Mouse (Mus musculus) kidney, postnatal 0 days (tissue): Measurements from ENCODE around the gene Gm5475. TPM values are rescaled to one million over a fixed set of nuclear protein-coding genes. Genes with fewer than 3 reads are reported as not detected.
"Not testable (repeated sequence)": the region's sequence is repeated elsewhere in the genome, so short reads cannot be mapped to it uniquely, and the experiment has no call there.

Experiments used
- ATAC-seq: fragments of 200-750 bp; cut with Nextera tagmentation; replicated peaks from 2 replicates; pipeline ENCODE4 v1.8.0; 2017; ENCODE audit warnings: low read depth, moderate number of reproducible peaks, moderate TSS enrichment, moderate library complexity; ENCODE audit not compliant: low FRiP score
- DNase-seq: peaks from one replicate; pipeline ENCODE4 v3.0.0-alpha.2; 2016; ENCODE audit warnings: low spot score
- H3K27ac ChIP-seq: fragments of 300-500 bp; sonication (generic); 2 replicates; pipeline ENCODE4 v1.5.1; 2014; ENCODE audit warnings: mild to moderate bottlenecking
- H3K27me3 ChIP-seq: fragments of 300-500 bp; sonication (generic); 2 replicates; pipeline ENCODE4 v1.6.1; 2014; ENCODE audit warnings: low read length, mixed read lengths; ENCODE audit not compliant: insufficient read depth
- H3K36me3 ChIP-seq: fragments of 300-500 bp; sonication (generic); 2 replicates; pipeline ENCODE4 v1.6.1; 2014; ENCODE audit warnings: low read length, mixed read lengths; ENCODE audit not compliant: insufficient read depth
- H3K4me1 ChIP-seq: fragments of 300-500 bp; sonication (generic); replicated peaks from 2 replicates; pipeline ENCODE4 v1.6.1; 2014; ENCODE audit warnings: antibody characterized with exemption, low read length, mixed read lengths; ENCODE audit not compliant: insufficient read depth
- H3K4me2 ChIP-seq: fragments of 300-500 bp; sonication (generic); 2 replicates; pipeline ENCODE4 v1.6.1; 2014; ENCODE audit warnings: mild to moderate bottlenecking, low read length, moderate library complexity, mixed read lengths
- H3K4me3 ChIP-seq: fragments of 300-500 bp; sonication (generic); replicated peaks from 2 replicates; pipeline ENCODE4 v1.5.1; 2014; ENCODE audit warnings: low read depth, low read length
- H3K9ac ChIP-seq: fragments of 300-500 bp; sonication (generic); 2 replicates; pipeline ENCODE4 v1.6.1; 2014; ENCODE audit warnings: low read depth, low read length
- H3K9me3 ChIP-seq: fragments of 300-500 bp; sonication (generic); replicated peaks from 2 replicates; pipeline ENCODE4 v1.6.1; 2016; ENCODE audit warnings: low read length, inconsistent platforms, mixed read lengths
- CTCF ChIP-seq: IDR thresholded peaks from 2 replicates; pipeline ENCODE4 v1.5.1; 2016; ENCODE audit warnings: antibody characterized with exemption, low read depth, mild to moderate bottlenecking, moderate library complexity
- WGBS: fragments of 180-500 bp; shearing (Covaris S2); extraction: QIAGEN DNeasy Blood & Tissue Kit; methylation state at CpG from one replicate; pipeline ENCODE4 v1.1.7; 2014; 5-methylcytosine and 5-hydroxymethylcytosine counted together
- polyA plus RNA-seq: library from polyadenylated mRNA; unstranded; fragments of >200 nt; fragmentation: Nextera tagmentation; extraction: Ambion mirVana; gene quantifications from 2 replicates; pipeline ENCODE4 v1.2.1, GENCODE M21; 2015

Gene Gm5475
- polyA plus RNA-seq: 1.3 and 1.5 TPM in 2 replicates

GRCm38 (mm10) chr15:100421758-100422197 lies at the start of gene Gm5475:
Gm5475 (plus strand) TSS chr15:100422147.
- not testable (repeated sequence) for ATAC-seq, DNase-seq
- peaks cover 20% of the 10 kb centered on the region; the same call in 1 of the 2 replicates for H3K4me1 ChIP-seq

GRCm38 (mm10) chr15:100375066-100375465 lies 46.9 kb upstream of the Gm5475 start:
- Histone ChIP-seq H3K27ac (no peak overlapping the region), H3K4me1 (no peaks in the 10 kb centered on the region), H3K9me3 (no peaks in the 10 kb centered on the region), H3K36me3 (no peaks in the 10 kb centered on the region), H3K27me3 (no peaks in the 10 kb centered on the region), H3K4me2 (no peak overlapping the region), H3K4me3 (no peak overlapping the region), H3K9ac (no peak overlapping the region)
- no peak for ATAC-seq
- WGBS: 29% methylated on average over 5 of the region's 5 CpGs
- peak; percentile 78 for TF ChIP-seq CTCF
- peak; percentile 76 for DNase-seq

More at GRCm38 (mm10) chr15:100421758-100422197, at the start of gene Gm5475:
- Histone ChIP-seq H3K4me2 (peak within 1 kb of the TSS; percentile 96), H3K9ac (peak within 1 kb of the TSS; percentile 88), H3K4me3 (peak within 1 kb of the TSS; percentile 86), H3K27ac (peak within 1 kb of the TSS; percentile 72)
- not testable (repeated sequence) for H3K27me3 ChIP-seq, H3K36me3 ChIP-seq, H3K9me3 ChIP-seq
- 27% methylated on average over 3 of the region's 3 CpGs for WGBS

- not testable (repeated sequence) for H3K27me3 ChIP-seq, H3K36me3 ChIP-seq, H3K27ac ChIP-seq, H3K4me2 ChIP-seq, H3K9ac ChIP-seq, H3K4me3 ChIP-seq, H3K9me3 ChIP-seq, ATAC-seq, DNase-seq, H3K4me1 ChIP-seq
- WGBS: 25% methylated on average over 3 of the region's 9 CpGs
- TF ChIP-seq CTCF: peak; percentile 33; the same call in 1 of the 2 replicates
Observed at GRCm38 (mm10) chr15:100377847-100378505, 44.0 kb upstream of the Gm5475 start.

- no peak overlapping the region for H3K9ac ChIP-seq
- no peaks in the 10 kb centered on the region for H3K9me3 ChIP-seq
- no peak for DNase-seq
- no peak overlapping the region for H3K4me3 ChIP-seq
- H3K36me3 ChIP-seq: no peaks in the 10 kb centered on the region
- H3K27me3 ChIP-seq: no peaks in the 10 kb centered on the region
- H3K4me1 ChIP-seq: no peaks in the 10 kb centered on the region
- 85% methylated on average over 8 of the region's 8 CpGs for WGBS
- TF ChIP-seq CTCF: no peak
- H3K27ac ChIP-seq: no peak overlapping the region
- ATAC-seq: no peak
- H3K4me2 ChIP-seq: no peak overlapping the region
Observed at GRCm38 (mm10) chr15:100379658-100380057, 42.3 kb upstream of the Gm5475 start.

GRCm38 (mm10) chr15:100380104-100380503 lies 41.8 kb upstream of the Gm5475 start:
- H3K4me1 ChIP-seq: no peaks in the 10 kb centered on the region
- H3K36me3 ChIP-seq: no peaks in the 10 kb centered on the region
- no peak overlapping the region for H3K4me3 ChIP-seq
- no peak overlapping the region for H3K27ac ChIP-seq
- no peak overlapping the region for H3K4me2 ChIP-seq
- 58% methylated on average over 2 of the region's 2 CpGs for WGBS
- DNase-seq (no peak), ATAC-seq (no peak)
- no peak overlapping the region for H3K9ac ChIP-seq
- H3K9me3 ChIP-seq: no peaks in the 10 kb centered on the region
- no peak for TF ChIP-seq CTCF
- H3K27me3 ChIP-seq: no peaks in the 10 kb centered on the region

- Histone ChIP-seq H3K4me1 (no peaks in the 10 kb centered on the region), H3K27ac (no peak overlapping the region), H3K27me3 (no peaks in the 10 kb centered on the region), H3K9ac (no peak overlapping the region), H3K36me3 (no peaks in the 10 kb centered on the region), H3K4me2 (no peak overlapping the region), H3K9me3 (no peaks in the 10 kb centered on the region), H3K4me3 (no peak overlapping the region)
- no peak for ATAC-seq
- no peak for TF ChIP-seq CTCF
- 87% methylated on average over 9 of the region's 9 CpGs for WGBS
- DNase-seq: no peak
Observed at GRCm38 (mm10) chr15:100385705-100386104, 36.2 kb upstream of the Gm5475 start.
